Mouse (Mus musculus) T-helper 2 cell (primary cell): ENCODE data around the gene Lrrc4.

Experiments
- in situ Hi-C: fragments of 300-600 bp; cut with MboI, MseI; formaldehyde crosslinking; loops from one replicate; pipeline ENCODE4 v1.15.1; 2025; ENCODE audit warnings: high pct_unique_total_duplicates

Gene Lrrc4

GRCm38 (mm10) chr6:28615408-28615807 is 216.1 kb downstream of the Lrrc4 start:
- in situ Hi-C loops, result no loop called here

DNA sequence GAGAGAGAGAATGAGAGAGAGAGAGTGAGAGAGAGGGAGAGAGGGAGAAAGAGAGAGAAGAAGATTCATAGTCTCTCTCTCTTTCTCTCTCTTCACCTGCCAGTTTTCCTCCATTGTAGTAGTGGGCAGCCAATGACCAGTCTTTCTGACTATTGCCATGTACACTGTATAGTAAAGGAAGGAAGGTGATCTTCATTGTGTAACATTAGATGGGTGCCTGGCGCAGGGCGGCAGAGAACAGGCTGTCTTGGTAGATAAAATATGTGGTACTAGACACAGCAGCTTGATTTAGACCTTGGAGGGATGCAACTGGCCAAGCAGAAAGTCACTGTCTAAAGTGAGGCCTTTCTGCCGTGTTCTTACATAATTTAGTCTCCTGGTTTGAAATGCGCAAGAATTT is 216.7 kb downstream of the Lrrc4 start:
- in situ Hi-C loops, result no loop called here

- in situ Hi-C loops, result no loop called here
These were observed 218.1 kb downstream of the Lrrc4 start for GRCm38 (mm10) chr6:28613441-28613840.
